Mouse (Mus musculus) adrenal gland, postnatal 25 days (tissue): ENCODE data around the gene Sgsm1. TPM values are rescaled to one million over a fixed set of nuclear protein-coding genes. Genes with fewer than 3 reads are reported as not detected.
A peak's percentile ranks its signal among the peaks of the same experiment; 100 is the strongest.

Source experiments
- DNase-seq: peaks from one replicate; pipeline ENCODE4 v3.0.0; 2021; ENCODE audit warnings: mixed read lengths
- total RNA-seq: library from RNA; stranded (reverse); gene quantifications from 2 replicates; pipeline ENCODE4 v1.2.3, GENCODE M21; 2021

Sgsm1 gene
- total RNA-seq, 1 experiment from 2014 or later, result 14.5 TPM

DNA sequence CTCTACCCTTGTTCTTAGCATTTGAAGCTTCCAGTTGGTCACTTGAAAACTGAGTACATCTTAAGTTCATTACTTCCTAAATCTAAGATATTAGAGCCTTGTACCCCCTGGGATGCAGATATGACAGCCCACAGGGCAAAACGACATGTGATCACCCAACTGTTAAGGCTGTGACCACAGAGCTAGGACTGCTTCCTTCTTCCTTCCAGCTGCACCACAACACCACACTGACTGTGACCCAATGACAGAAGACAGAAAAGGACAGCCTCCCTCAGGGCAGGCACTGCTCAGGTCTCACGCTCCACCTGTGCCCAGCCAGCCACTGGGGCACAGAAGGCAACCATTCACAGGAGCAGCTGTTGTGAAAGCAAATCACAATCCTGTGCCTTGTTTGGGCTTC is 26.9 kb downstream of the Sgsm1 start:
- DNase-seq, result no peak

DNA sequence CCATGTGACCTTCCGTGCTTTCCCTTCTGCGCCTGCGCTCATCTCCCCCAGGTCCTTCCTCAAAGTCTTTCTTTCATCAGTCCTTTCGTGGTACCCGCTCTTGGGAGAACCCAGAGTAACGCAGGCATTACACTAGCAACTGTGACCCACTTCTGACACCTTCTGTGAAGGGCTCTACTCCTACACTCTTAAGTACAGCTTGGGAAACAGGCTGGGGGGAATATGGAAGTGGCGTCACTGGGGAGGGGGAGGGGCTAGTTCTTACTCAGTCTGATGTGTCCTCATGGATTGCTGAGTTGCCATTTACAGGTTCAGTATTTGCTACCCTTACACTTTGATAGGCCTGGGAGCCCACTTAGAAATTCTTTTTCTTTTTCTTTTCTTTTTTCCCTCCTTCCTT is 29.0 kb downstream of the Sgsm1 start:
- no peak for DNase-seq

DNA sequence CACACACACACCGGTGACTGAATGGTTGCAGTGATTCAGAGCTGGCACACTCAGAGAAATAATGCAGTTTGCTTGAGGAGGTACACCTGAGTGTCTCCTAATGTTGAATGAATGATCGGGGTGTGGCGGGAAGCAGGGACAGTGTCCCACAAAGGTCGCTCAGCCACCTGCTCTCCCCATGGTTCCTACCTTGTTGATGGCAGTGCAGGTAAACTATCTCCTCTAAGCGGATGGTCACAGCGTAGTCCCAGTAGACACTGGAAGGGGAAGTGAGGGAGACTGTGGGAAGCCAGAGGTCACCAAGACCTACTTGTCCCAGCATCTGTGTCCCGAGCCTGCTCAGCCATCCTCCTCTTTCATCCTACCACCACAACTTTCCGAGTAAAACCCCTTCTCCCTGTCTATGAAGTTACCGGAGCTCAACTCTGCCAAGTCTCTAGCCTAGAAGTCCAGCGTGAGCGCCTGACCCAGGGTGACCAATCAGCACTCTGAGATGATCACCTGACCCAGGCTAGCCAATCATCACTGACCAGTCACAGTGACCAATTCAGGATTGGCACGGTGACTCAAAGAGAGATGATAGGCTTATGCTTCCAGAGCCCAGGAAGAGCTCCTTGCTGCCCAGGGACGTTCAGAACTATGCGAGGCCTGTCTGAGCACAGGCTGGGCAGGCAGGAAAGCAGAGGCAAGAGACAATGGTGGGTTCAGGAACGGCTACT is 30.3 kb downstream of the Sgsm1 start:
- DNase-seq, result no peak

DNA sequence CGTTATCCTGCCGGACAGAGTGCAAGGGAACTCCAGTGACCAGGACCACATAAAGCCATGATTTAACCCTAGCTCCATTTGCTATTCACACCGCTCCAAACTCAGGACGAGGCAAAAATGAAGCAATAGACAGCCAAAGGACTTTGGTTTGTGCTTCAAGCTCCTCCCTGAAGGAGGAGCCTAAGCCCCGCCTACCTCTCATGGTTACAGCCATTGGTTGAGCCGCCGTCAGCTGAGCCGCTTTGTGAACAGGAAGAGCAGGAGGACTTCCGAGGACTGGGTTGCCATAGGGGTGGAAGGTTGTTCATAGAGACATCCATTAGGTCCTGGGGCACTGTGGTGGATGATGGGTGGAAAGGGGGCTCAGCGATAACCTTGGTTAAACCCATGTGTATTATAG is 34.7 kb downstream of the Sgsm1 start:
- DNase-seq, result no peak

DNA sequence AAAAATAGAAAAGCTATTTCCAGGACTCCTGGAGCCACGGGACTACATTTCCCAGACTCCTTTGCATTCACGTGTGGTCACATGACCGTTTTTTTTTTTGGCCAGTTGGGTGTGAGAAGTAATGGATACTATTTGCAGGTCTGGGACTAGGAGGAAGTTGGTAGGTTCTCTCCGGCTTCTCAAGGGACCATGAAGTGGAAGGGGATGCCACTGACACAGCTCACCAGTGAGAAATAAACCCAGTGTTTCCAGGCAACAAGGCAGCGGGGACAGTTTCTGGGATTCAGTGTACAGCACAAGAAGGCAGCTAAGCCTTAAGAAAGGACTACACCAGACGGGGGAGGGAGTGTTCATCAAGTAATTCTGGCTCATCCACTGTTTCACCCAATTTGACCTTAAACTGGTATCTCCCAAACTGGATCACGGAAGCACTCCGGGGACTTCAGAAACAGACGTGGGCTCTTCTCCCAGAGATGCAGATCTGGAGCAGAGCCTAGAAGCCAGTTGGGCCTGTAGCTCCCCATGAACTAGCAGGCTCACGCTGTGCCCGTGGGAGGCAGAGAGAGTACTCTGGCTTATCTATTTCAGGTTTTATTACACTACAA is 39.3 kb downstream of the Sgsm1 start:
- DNase-seq, result no peak

DNA sequence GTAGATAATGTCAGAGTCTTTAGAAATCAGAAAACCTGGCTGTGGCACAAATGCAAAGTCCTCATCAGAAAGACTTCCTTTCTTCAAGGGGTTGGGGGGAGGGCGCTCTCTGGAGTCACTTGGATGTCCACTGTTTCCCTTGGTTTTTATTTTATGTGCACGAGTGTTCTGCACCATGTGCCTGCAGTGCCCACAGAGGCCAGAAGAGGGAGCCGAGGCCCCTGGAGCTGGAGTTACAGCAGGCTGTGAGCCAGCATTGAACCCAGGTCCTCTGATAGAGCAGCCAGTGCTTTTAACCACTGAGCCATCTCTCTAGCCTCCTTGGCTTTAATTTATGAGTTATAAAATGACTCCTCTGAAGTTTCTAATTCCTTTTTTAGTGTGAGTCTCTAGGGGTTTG is 40.5 kb downstream of the Sgsm1 start:
- DNase-seq, result no peak

DNA sequence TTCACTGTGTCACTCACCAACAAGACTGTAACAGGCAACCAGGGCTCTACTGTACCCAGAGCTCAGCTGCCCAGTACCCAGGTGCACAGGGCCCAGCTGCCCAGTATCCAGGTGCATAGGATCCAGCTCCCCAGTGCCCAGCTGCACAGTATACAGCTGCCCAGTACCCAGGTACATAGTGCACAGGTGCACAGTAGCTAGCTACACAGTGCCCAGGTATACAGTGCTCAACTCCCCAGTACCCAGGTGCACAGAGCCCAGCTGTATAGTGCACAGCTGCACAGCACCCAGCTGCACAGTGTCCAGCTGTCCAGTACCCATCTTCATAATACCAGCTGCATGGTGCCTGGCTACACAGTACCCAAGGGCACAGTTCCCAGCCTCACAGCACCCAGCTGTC is 42.3 kb downstream of the Sgsm1 start:
- DNase-seq, result no peak

DNA sequence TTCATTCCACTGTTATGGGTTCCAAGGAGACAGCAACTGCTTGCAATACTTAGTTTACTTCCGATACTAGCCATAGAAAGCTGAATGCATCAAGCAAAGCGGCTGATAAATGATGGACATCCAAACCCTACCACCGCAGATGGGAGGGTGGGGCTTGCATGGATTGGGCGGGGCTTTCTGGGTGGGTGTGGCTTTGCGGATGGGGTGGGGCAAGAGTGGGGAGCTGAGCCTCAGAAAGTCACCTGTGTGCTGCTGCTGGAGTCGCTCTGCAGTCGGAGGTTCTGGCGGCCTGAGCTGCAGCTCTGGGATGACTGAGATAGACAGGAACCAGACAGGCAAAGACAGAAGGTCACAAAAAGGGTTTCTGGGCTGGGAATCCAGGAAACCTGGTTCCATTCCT is 44.9 kb downstream of the Sgsm1 start:
- no peak for DNase-seq

DNA sequence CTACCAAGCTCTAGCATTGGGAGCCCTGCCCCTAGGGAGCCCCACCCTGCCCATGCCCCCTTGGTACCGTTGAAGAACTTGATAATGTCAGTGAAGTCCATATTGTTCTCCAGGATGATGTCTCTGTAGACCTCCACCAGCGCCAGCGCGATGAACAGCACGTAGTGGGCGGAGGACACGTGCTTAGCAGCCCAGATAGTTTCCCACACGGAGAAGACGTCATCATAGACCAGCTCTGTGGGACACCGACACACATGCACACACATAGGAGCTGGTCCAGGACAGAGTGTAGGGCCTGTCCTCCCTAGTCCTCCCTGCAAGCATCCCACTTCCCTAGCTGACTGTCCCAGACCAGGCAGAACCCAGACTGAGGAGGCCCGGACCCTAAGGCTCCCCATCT is 59.8 kb downstream of the Sgsm1 start:
- DNase-seq, result no peak

DNA sequence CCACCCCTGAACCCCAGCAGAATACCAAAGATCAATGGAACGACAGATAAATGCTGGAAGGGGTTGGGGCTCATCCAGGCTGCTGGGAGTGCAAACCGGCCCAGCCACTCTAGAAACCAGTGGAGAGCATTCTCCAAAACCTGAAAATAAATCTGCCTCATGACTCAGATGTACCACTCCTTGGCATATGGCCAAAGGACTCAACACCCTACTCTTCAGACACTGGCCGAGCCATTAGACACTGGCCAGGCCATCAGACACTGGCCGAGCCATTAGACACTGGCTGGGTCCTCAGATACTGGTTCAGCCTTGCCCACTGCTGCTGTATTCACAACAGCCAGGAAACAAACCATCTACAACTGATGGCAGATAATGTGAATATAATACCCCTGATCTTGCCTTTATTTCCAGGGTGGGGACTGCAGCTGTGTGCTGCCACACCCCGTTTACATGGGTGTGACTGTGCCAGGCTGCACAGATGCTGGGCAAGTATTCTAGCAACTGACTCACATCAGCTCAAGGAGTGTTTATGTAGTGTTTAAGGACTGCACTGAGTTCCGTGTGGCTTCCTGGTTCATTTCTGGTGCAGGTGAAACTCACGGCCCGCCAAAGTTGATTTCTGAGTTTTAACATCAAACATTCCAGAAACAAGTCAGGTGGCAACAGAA is 61.2 kb downstream of the Sgsm1 start:
- DNase-seq, result no peak

DNA sequence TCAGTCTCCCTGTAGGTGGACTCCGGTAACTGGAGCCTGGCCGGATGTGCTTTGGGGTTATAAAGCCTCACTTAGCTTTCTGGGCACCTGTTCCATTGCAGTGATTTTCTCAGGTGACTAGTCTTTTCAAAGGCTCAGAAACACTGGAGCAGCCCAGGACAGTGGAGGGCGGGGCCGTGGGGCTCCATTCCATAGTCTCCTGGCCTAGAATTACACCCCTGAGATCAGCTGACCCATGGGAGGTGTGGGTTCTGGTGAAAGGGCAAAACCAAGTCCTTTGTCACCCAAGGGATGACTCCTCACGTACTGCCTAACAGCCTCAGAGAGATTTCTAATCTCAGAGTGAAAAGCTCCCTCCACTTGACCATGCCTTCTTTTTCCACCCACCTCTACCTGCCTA is 80.4 kb downstream of the Sgsm1 start:
- DNase-seq, result no peak

DNA sequence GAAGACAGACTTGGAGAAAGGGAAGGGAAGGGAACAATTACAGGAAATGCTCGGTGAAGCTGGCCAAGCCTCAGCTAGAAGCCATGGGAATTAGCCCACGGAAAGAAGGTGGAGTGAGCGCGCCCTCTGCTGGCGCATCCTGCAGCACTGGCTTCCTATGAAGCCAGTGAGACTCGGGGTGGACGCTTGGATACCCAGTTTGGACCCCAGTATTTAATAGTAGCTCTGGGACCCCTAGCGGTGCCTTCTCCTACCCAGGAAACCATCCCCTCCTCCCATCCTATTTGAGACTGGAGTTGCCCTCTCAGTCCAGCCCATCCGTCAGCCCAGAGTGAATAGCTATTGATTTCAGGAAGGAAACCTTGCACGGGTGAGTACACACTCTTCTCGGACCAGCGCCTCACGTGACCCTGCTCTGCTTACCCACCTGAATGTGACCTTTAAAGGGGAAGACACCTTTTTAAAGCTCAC is 83.9 kb downstream of the Sgsm1 start, which contains the start of gene Tmem211:
TSS of gene Tmem211 (plus strand) at position 278 of the 471 bp plus-strand sequence.
- peak; percentile 84 for DNase-seq

DNA sequence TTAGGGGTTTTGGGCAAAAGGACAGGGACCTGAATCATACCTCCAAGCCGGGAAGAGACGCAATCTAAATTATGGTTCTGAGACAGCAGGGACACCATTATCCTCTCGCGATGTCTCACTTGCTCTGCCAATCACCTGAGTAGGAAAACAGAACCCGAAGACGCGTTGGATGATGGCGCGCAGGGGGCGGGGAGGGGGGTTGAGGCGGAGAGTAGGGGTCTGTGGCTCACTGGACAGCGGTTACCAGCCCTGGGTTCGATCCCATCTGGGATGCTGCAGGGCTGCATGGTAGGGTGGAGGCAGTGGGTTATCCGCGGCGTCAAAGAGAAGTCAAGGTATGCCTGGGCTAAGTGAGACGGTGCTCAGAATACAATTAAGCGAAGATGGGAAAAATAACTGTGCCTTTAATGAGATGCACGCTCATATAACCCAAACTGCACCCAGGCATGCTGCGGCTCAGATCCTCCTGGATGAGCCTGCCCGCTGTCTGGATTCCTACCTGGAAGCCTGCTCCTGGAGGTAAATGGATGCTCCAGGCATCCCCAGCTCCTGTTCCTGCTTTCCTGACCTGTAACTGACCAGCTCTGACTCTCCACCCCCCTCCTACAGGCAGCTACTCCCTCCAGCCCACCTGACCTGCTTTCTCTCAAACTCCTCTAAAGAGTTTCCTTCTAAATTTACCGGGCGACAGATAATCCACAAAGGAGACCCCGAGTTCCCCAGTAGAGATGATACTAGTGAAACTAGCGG is 84.7 kb downstream of the Sgsm1 start:
- DNase-seq, result no peak

DNA sequence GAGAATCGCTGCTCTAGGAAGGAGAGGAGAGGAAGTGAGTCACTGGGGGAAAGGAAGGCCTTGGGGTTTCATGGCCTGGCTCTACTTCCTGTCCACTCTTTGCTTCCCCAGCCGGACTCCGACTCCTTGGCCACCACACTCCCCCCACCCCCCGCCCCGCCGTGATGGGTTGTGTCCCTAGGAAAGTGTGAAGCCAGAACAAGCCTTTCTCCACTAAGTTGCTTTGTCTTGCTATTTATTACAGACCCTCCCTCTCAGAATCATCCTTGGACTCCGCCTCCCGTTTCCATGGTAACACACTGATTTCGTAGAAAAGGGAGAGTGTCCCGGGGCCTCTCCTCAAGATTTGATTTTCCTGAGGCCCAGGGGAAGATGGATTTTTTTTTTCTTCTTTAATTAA is 85.3 kb downstream of the Sgsm1 start:
- DNase-seq, result no peak

DNA sequence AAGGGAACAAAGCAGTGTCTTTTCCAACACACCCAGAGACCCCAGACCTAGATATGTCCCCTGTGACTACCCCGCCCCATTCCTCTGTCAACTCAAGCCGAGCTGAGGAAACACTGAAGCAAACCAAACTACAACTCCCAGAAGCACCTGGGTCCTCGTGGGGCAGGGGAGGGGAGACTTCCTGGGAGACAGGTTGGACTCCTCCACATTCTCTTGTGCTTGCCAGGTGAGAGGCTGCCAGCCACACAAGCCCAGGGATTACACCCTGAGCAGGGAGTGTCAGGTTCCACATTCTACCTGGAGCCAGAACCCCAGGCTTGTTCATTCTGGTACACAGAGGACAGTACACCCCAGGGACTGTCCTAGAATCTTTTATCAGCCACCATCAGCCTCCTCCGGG is 86.7 kb downstream of the Sgsm1 start:
- DNase-seq, result no peak

DNA sequence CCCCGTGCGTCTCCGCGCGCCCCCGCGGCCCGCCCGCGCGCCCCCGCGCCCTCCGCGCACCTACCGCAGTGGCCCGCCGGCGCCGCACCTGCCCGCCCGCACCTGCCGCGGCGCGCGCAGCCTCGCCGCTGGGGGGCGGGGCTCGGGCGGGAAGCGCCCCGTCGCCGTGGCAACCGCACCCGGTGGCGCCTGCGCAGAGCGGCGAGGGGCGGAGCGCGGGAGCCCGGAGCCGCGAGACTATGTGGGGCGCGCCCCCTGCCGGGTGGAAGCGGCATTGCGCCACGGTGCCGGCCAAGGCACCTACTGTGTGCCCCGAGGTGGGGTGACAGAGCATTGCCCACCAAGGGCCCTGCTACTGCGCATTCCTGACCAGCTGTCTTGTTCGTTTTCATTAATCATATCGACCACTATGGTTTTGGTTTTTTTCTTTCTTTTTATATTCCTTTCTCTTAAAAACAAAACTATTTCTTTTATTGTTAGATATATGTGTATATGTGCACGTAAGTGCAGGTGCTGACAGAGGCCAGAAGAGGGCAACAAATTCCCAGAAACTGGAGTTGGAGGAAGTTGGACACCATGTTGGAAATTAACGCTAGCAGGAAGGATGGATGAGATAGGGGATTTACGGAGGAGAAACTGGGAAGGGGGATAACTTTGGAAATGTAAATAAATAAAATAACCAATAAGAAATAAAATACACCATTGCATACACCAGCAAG is 89.3 kb downstream of the Sgsm1 start, which contains the start of gene 2900026A02Rik:
TSS of gene 2900026A02Rik (minus strand) at position 90 of the 719 bp plus-strand sequence.
- peak; percentile 86 for DNase-seq

DNA sequence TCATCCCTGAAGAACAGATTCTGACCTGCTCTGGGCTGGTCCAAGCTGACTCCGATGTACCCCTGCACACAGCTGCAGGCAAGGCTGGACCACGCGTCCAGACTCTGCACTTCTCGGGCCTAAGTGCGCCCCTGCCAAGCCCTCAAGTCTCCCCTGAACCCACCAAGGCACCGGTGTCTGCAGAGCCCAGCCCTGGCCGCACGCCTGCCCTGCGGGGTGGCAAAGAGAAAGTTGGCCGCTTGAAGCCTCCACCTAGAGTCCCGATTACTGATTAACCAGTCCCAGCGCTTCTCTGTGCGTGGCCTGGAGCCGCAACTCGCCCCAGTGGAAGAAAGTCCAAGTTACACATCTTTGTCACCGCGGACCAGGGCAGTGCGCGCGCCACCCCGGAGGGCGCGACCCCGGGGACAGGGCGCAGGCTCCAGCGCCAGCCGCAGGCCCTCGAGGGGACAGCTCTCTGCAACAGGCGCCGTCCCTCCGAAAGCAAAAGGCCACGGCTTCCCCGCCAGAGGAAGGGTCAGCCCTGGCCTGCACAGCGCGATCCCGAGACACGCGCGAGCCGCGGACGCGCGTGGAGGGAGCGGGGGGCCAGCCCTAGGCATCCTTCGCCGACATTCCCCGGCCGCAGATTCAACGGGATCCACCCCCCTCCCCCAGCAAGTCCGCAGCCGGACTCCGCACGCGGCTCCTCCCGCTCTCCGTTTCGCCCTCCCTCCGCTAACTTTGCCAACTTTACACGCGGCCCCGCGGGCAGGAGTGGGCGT is 90.0 kb downstream of the Sgsm1 start:
- no peak for DNase-seq

DNA sequence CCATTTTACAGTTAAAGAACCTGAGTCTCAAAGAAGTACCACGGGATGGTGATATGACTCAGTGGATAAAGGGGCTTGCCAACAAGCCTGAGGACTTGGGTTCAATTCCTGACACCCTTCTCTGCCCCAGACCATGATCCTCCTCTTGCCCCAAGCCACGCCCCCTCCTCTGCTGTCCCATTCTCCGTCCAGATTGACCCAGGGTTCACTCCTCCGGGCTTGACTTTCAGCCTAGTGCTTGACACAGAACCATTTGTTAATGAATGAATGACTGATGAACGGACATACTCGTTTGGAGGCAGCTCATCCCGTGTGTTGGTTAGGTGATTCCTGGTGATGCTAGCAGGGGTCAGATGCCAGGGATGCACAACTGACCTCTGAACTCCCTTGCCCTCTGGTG is 90.7 kb downstream of the Sgsm1 start:
- no peak for DNase-seq

DNA sequence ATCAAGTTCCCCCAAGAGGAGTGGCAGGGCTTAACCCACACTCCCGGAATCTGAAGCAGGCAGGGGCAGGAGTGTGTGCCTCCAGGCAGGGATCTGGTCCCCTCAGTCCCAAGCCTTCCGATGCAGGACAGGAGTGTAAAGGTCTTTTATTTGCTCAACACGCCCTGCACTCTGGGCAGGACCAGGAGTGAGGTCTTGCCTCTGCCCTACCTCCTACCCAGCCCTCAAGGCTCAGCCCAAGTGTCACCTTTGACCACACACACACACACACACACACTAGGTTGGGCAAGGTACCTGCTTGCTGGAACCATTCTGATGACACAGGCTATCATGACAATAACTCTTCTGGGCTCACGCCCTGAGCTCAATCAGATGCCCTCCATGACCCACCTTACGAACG is 91.1 kb downstream of the Sgsm1 start:
- DNase-seq, result no peak

DNA sequence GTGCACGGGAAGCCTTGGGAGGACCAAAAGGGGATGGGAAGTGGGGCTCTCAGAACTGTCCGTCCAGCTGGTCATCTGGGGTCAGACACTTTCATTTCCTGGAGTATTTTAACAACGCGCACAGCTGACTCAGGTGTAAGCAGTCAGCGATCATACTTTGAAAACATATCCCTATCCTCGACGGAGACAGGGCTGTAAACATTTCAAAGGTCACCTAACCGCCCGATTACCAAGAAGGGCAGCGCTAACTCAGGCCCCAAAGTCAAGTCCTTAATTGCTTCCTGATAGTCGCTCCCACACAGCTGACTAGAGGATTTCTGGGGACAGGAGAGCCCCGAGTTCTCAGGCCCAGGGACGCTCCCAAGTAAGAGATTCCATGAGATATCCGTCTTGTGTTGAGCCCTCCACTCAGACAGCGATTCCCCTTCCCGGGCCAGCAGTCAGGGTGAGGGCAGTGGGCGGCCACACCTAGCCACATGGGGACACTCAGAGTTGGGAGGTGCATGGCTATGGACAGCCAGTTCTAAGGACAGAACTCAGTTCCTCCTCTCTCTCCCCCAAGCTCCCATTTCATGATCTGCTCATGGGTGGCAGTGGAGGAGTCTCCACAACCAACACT is 91.9 kb downstream of the Sgsm1 start:
- DNase-seq, result no peak

DNA sequence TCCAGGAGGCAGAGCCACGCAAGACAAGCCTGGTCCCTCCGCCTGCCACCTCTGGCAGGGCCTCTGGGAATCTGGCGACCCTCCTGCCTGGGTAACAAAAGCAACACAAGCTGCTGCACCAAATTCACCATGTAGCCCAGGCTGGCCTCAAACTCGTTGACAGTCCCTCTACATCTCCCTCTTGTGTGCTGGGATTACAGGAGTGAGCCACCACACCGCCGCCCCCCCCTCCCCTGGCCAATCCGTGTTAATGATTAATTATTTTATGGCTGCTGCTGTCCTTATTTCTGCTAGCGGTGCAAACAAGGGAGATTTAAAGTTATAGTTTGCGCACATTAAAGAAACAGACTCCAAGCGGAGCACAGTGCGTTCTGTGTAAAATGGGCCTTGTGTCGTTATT is 93.5 kb downstream of the Sgsm1 start:
- no peak for DNase-seq
